Mouse (Mus musculus) midbrain, embryonic 16.5 days (tissue): ENCODE data around the gene Pgc. TPM values are rescaled to one million over a fixed set of nuclear protein-coding genes. Genes with fewer than 3 reads are reported as not detected.
A peak's percentile ranks its signal among the peaks of the same experiment; 100 is the strongest.

Source experiments
- ATAC-seq: fragments of 200-750 bp; cut with Nextera tagmentation; 2 replicates; pipeline ENCODE4 v1.8.0; 2017; ENCODE audit warnings: moderate TSS enrichment
- H3K27ac ChIP-seq: fragments of 300-500 bp; sonication (generic); 2 replicates; pipeline ENCODE4 v1.5.1; 2014; ENCODE audit warnings: mild to moderate bottlenecking, low read length, mixed read lengths
- H3K27me3 ChIP-seq: fragments of 300-500 bp; sonication (generic); 2 replicates; pipeline ENCODE4 v1.6.1; 2014; ENCODE audit warnings: low read depth, low read length, mixed read lengths; ENCODE audit not compliant: control insufficient read depth, insufficient read depth
- H3K36me3 ChIP-seq: fragments of 300-500 bp; sonication (generic); 2 replicates; pipeline ENCODE4 v1.6.1; 2014; ENCODE audit warnings: mild to moderate bottlenecking, low read length, moderate library complexity, mixed read lengths; ENCODE audit not compliant: control insufficient read depth, insufficient read depth
- H3K4me1 ChIP-seq: fragments of 300-500 bp; sonication (generic); 2 replicates; pipeline ENCODE4 v1.6.1; 2014; ENCODE audit warnings: mild to moderate bottlenecking, low read length, mixed read lengths; ENCODE audit not compliant: control insufficient read depth, insufficient read depth
- H3K4me2 ChIP-seq: fragments of 300-500 bp; sonication (generic); 2 replicates; pipeline ENCODE4 v1.6.1; 2014; ENCODE audit warnings: mild to moderate bottlenecking, low read length, mixed read lengths
- H3K4me3 ChIP-seq: fragments of 300-500 bp; sonication (generic); 2 replicates; pipeline ENCODE4 v1.5.1; 2014; ENCODE audit warnings: low read depth, mild to moderate bottlenecking, low read length, moderate library complexity, mixed read lengths
- H3K9ac ChIP-seq: fragments of 300-500 bp; sonication (generic); 2 replicates; pipeline ENCODE4 v1.6.1; 2014; ENCODE audit warnings: low read depth, low read length, mixed read lengths
- H3K9me3 ChIP-seq: fragments of 300-500 bp; sonication (generic); replicated peaks from 2 replicates; pipeline ENCODE4 v1.6.1; 2014; ENCODE audit warnings: mild to moderate bottlenecking, low read length, mixed read lengths; ENCODE audit not compliant: control insufficient read depth, poor library complexity, severe bottlenecking
- WGBS: fragments of 180-500 bp; shearing (Covaris S2); extraction: QIAGEN DNeasy Blood & Tissue Kit; methylation state at CpG from one replicate; pipeline ENCODE4 v1.1.7; 2014; 5-methylcytosine and 5-hydroxymethylcytosine counted together
- polyA plus RNA-seq: library from polyadenylated mRNA; unstranded; fragments of >200 nt; fragmentation: Nextera tagmentation; extraction: Ambion mirVana; gene quantifications from 2 replicates; pipeline ENCODE4 v1.2.1, GENCODE M21; 2015

The Pgc gene
- polyA plus RNA-seq, 1 experiment from 2014 or later: 0.13 TPM

GRCm38 (mm10) chr17:47738879-47739798 lies 12.5 kb downstream of the Pgc start:
- peaks cover 17% of the 10 kb centered on the region for H3K27me3 ChIP-seq
- H3K9me3 ChIP-seq: no peaks in the 10 kb centered on the region
- no peaks in the 10 kb centered on the region for H3K36me3 ChIP-seq
- peak overlapping the region; percentile 94 for H3K4me2 ChIP-seq
- ATAC-seq: no peak
- 7% methylated on average over 20 of the region's 20 CpGs for WGBS
- peak overlapping the region; percentile 60; the same call in 1 of the 2 replicates for H3K9ac ChIP-seq
- H3K27ac ChIP-seq: no peak overlapping the region
- no peak overlapping the region for H3K4me3 ChIP-seq
- H3K4me1 ChIP-seq: peaks cover 15% of the 10 kb centered on the region

- Histone ChIP-seq H3K4me1 (peaks cover 15% of the 10 kb centered on the region), H3K36me3 (no peaks in the 10 kb centered on the region), H3K4me2 (no peak overlapping the region), H3K27ac (no peak overlapping the region), H3K9ac (no peak overlapping the region), H3K4me3 (no peak overlapping the region), H3K27me3 (peaks cover 17% of the 10 kb centered on the region), H3K9me3 (no peaks in the 10 kb centered on the region)
- WGBS: 53% methylated on average over 2 of the region's 2 CpGs
- no peak for ATAC-seq
Measured at GRCm38 (mm10) chr17:47740186-47740585, 13.5 kb downstream of the Pgc start.

GRCm38 (mm10) chr17:47742991-47743734 lies 16.5 kb downstream of the Pgc start:
- Histone ChIP-seq H3K4me2 (no peak overlapping the region), H3K4me1 (peaks cover 5% of the 10 kb centered on the region), H3K9me3 (no peaks in the 10 kb centered on the region), H3K9ac (no peak overlapping the region), H3K4me3 (no peak overlapping the region), H3K27ac (no peak overlapping the region), H3K27me3 (peaks cover 7% of the 10 kb centered on the region; the same call in 1 of the 2 replicates), H3K36me3 (no peaks in the 10 kb centered on the region)
- no peak for ATAC-seq
- WGBS: 56% methylated on average over 16 of the region's 16 CpGs

GRCm38 (mm10) chr17:47744086-47744485 lies 17.4 kb downstream of the Pgc start:
- H3K9ac ChIP-seq: no peak overlapping the region
- H3K4me3 ChIP-seq: no peak overlapping the region
- no peak for ATAC-seq
- WGBS: 94% methylated on average over 14 of the region's 14 CpGs
- no peaks in the 10 kb centered on the region for H3K4me1 ChIP-seq
- no peak overlapping the region for H3K4me2 ChIP-seq
- H3K27me3 ChIP-seq: peaks cover 3% of the 10 kb centered on the region; the same call in 1 of the 2 replicates
- no peaks in the 10 kb centered on the region for H3K36me3 ChIP-seq
- no peak overlapping the region for H3K27ac ChIP-seq
- no peaks in the 10 kb centered on the region for H3K9me3 ChIP-seq

- Histone ChIP-seq H3K4me1 (no peaks in the 10 kb centered on the region), H3K4me2 (no peak overlapping the region), H3K9me3 (no peaks in the 10 kb centered on the region), H3K36me3 (no peaks in the 10 kb centered on the region), H3K27ac (no peak overlapping the region), H3K9ac (no peak overlapping the region), H3K4me3 (no peak overlapping the region), H3K27me3 (no peaks in the 10 kb centered on the region)
- ATAC-seq: no peak
- 89% methylated on average over 10 of the region's 10 CpGs for WGBS
Measured at GRCm38 (mm10) chr17:47744746-47745368, 18.2 kb downstream of the Pgc start.

- Histone ChIP-seq H3K4me2 (no peak overlapping the region), H3K27ac (no peak overlapping the region), H3K36me3 (no peaks in the 10 kb centered on the region), H3K27me3 (no peaks in the 10 kb centered on the region), H3K9ac (no peak overlapping the region), H3K4me1 (no peaks in the 10 kb centered on the region), H3K4me3 (no peak overlapping the region), H3K9me3 (no peaks in the 10 kb centered on the region)
- ATAC-seq: no peak
- 71% methylated on average over 14 of the region's 14 CpGs for WGBS
Measured at GRCm38 (mm10) chr17:47748791-47749553, 22.3 kb downstream of the Pgc start.

- no peaks in the 10 kb centered on the region for H3K36me3 ChIP-seq
- H3K9me3 ChIP-seq: no peaks in the 10 kb centered on the region
- no peak overlapping the region for H3K4me2 ChIP-seq
- no peak overlapping the region for H3K9ac ChIP-seq
- no peaks in the 10 kb centered on the region for H3K27me3 ChIP-seq
- no peak overlapping the region for H3K4me3 ChIP-seq
- no peak overlapping the region for H3K27ac ChIP-seq
- no peaks in the 10 kb centered on the region for H3K4me1 ChIP-seq
- 78% methylated on average over 3 of the region's 3 CpGs for WGBS
- ATAC-seq: no peak
Measured at GRCm38 (mm10) chr17:47749626-47750025, 23.0 kb downstream of the Pgc start.

- ATAC-seq: no peak
- Histone ChIP-seq H3K4me1 (no peaks in the 10 kb centered on the region), H3K27me3 (no peaks in the 10 kb centered on the region), H3K27ac (no peak overlapping the region), H3K4me3 (no peak overlapping the region), H3K9me3 (no peaks in the 10 kb centered on the region), H3K4me2 (no peak overlapping the region), H3K9ac (no peak overlapping the region), H3K36me3 (no peaks in the 10 kb centered on the region)
- WGBS: 59% methylated on average over 6 of the region's 6 CpGs
Measured at GRCm38 (mm10) chr17:47750101-47750500, 23.5 kb downstream of the Pgc start.
